Mouse (Mus musculus): ENCODE measurements around the gene Csf2rb2.
"Not testable (repeated sequence)": the region's sequence is repeated elsewhere in the genome, so short reads cannot be mapped to it uniquely, and the experiment has no call there.

GRCm38 (mm10) chr15:78313659-78314058 is 8.1 kb upstream of the Csf2rb2 start:
- TF ChIP-seq EP300, CTCF (IDR thresholded peaks at IDR 0.05; ENCODE audit: low read depth): not testable (repeated sequence)
